Mouse (Mus musculus): ENCODE results near the gene Miga1. TPM values are rescaled to one million over a fixed set of nuclear protein-coding genes. Genes with fewer than 3 reads are reported as not detected.

The Miga1 gene
- total and polyA plus RNA-seq, 3 experiments: 25.3 to 44.7 (median 32.5) TPM

DNA sequence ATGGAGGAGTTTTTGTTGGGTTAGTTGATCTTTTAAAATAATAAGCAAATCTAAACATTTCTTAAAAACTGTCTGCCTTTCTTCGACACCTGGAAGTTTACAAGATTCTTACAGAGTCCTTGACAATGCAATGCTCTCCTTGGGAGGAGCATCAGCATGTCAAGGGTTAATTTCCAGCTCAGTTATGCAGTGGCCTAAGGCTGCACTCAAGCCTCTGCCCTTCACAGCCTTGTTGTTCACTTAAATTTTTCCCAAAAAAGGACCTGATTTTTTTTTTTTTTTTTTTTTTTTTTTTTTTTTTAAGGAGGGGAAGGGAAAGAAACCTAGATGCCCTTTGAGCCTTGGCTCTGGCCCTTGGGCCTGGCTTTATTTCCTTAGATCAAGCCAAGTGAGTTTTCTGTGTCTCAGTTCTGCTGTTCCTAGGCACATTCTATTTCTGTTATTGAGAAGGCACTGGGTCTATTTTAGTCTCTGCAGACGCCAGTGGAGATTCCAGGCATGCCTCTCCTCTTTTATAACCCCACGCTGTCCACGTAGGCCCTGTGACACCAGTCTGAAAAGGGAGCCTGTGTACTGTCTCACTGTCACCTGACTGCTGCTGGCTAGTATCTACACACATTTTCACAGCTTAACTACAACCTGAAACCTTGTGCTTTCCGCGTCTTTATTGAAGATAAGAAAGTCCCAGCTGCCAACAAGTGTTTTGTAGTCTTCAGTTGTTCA lies 36.0 kb downstream of the Miga1 start:
- in situ Hi-C loops (cut with MboI; ENCODE audit: low pct_ligation_motif_present, low pct_unique_long_range_greater_than_20kb, low sequenced_read_pairs): no loop called here
- Histone ChIP-seq H3K9me3 (replicated peaks; ENCODE audit: low read length) (no peaks in the 10 kb centered on the region), H3K4me2 (ENCODE audit: insufficient read depth, low read depth, poor library complexity, severe bottlenecking) (no peak overlapping the region), H3K27ac (ENCODE audit: insufficient read depth, low read depth) (no peak overlapping the region), H3K4me3 (replicated peaks in 1 of 3; ENCODE audit: low read depth in 2 of 3, low read length in 2 of 3, poor library complexity in 1 of 3) (no peak overlapping the region), H3K9ac (ENCODE audit: insufficient read depth, low read depth) (no peak overlapping the region), H3K27me3 (replicated peaks) (no peaks in the 10 kb centered on the region), H3K36me3 (replicated peaks in 1 of 2; ENCODE audit: control insufficient read depth in 1 of 2, insufficient read depth in 1 of 2, low read length in 1 of 2) (peaks cover 48 to 89% of the 10 kb centered on the region in 2 experiments), H3K4me1 (ENCODE audit: control insufficient read depth in 1 of 2, insufficient read depth in 2 of 2) (peaks cover 2 to 21% of the 10 kb centered on the region in 2 experiments; a peak in 1 of 4 replicates), H3K79me2 (replicated peaks; ENCODE audit: control insufficient read depth, extremely low read depth, insufficient read depth, poor library complexity, severe bottlenecking) (no peaks in the 10 kb centered on the region)
- dilution Hi-C loops (cut with MboI; ENCODE audit: extremely low pct_ligation_motif_present, extremely low pct_unique_long_range_greater_than_20kb, low sequenced_read_pairs): no loop called here
- no peak for TF ChIP-seq UBTF (IDR thresholded peaks at IDR 0.05; ENCODE audit: low read depth, low read length)
- no peak for TF ChIP-seq MEF2A (IDR thresholded peaks at IDR 0.05; ENCODE audit: borderline replicate concordance, low read depth, low read length)
- TF ChIP-seq ZNF384 (IDR thresholded peaks at IDR 0.05; ENCODE audit: low read depth, low read length): peak; percentile 69
- no peak for DNase-seq (ENCODE audit: extremely low read depth)

DNA sequence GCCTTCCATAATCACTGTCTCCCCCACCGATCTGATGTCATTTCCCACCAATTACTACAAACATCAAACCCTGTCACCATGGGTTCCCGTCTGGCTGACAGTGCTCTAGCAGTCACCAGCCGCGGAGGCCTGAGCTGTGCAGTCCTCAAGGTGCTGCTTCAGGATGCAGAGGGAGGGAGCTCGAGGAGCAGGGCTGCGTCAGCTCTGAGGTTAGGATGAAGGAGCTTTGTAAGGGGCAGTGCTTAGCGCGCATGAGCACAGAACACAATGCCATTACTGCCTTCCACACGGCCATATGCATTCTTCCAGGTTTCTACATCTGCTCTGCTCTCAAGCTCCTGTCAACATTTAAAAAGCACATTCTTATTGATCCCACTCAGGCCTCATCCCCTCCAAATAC lies 37.2 kb downstream of the Miga1 start:
- H3K27me3 ChIP-seq (replicated peaks): no peaks in the 10 kb centered on the region
- H3K4me1 ChIP-seq (ENCODE audit: control insufficient read depth in 1 of 2, insufficient read depth in 2 of 2): peaks cover 2 to 21% of the 10 kb centered on the region in 2 experiments; a peak in 1 of 4 replicates
- H3K27ac ChIP-seq (ENCODE audit: insufficient read depth, low read depth): no peak overlapping the region
- DNase-seq (ENCODE audit: extremely low read depth): no peak
- no peaks in the 10 kb centered on the region for H3K79me2 ChIP-seq (replicated peaks; ENCODE audit: control insufficient read depth, extremely low read depth, insufficient read depth, poor library complexity, severe bottlenecking)
- H3K36me3 ChIP-seq (replicated peaks in 1 of 2; ENCODE audit: control insufficient read depth in 1 of 2, insufficient read depth in 1 of 2, low read length in 1 of 2): peaks cover 43 to 84% of the 10 kb centered on the region in 2 experiments
- H3K4me2 ChIP-seq (ENCODE audit: insufficient read depth, low read depth, poor library complexity, severe bottlenecking): no peak overlapping the region
- H3K4me3 ChIP-seq (replicated peaks in 1 of 3; ENCODE audit: low read depth in 2 of 3, low read length in 2 of 3, poor library complexity in 1 of 3): no peak overlapping the region
- H3K9ac ChIP-seq (ENCODE audit: insufficient read depth, low read depth): no peak overlapping the region
- no peaks in the 10 kb centered on the region for H3K9me3 ChIP-seq (replicated peaks; ENCODE audit: low read length)
- dilution Hi-C loops (cut with MboI; ENCODE audit: extremely low pct_ligation_motif_present, extremely low pct_unique_long_range_greater_than_20kb, low sequenced_read_pairs): no loop called here
- TF ChIP-seq MAFK (IDR thresholded peaks at IDR 0.05; ENCODE audit: insufficient replicate concordance, low read length) (no peak), KAT2A (IDR thresholded peaks at IDR 0.05; ENCODE audit: insufficient replicate concordance, low read length) (no peak)
- in situ Hi-C loops (cut with MboI; ENCODE audit: low pct_ligation_motif_present, low pct_unique_long_range_greater_than_20kb, low sequenced_read_pairs): no loop called here

DNA sequence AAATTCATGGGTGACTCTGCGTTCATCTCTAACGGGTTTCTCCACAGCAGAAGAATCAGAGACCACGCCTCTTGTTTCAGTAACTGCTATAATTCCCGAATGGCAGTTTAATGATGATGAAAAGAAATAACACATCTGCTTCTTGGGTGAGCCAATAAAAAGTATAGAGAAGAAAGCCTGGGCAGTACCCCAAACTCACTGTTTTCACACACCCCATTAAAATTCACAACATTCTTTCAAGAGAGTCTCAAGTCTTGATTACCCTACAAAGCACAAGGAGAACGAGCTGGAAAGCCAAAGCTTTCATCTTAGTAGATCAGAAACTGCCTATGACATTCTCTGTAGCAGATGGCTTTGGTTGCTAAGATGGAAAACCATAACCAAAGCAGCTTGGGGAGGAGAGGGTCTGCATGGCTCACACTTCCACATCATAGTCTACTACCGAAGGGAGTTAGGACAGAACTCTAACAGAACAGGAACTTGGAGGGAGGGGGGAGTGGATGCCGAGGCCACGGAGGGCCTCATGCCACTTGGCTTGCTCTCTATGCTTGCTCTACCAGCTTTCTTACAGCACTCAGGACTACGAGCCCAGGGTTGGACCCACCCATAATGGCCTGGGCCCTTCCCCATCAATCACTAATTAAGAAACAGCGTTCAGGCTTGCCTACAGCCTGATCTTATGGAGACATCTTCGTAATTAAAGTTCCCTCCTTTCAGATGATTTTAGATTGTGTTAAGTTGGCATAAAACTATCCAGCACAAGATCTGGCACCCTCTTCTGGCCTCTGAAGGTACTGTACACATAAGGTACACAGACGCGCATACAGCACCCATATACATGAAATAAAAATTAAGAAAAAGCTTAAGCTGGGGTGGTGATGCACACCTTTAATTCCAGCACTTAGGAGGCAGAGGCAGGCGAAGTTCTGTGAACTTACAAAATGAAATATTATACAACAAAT lies 39.5 kb downstream of the Miga1 start:
- Histone ChIP-seq H3K9me3 (replicated peaks; ENCODE audit: low read length) (no peaks in the 10 kb centered on the region), H3K27ac (ENCODE audit: insufficient read depth, low read depth) (no peak overlapping the region), H3K27me3 (replicated peaks) (no peaks in the 10 kb centered on the region), H3K4me2 (ENCODE audit: insufficient read depth, low read depth, poor library complexity, severe bottlenecking) (no peak overlapping the region), H3K9ac (ENCODE audit: insufficient read depth, low read depth) (no peak overlapping the region), H3K4me3 (replicated peaks in 1 of 3; ENCODE audit: low read depth in 2 of 3, low read length in 2 of 3, poor library complexity in 1 of 3) (no peak overlapping the region), H3K4me1 (ENCODE audit: control insufficient read depth in 1 of 2, insufficient read depth in 2 of 2) (peaks cover 2 to 9% of the 10 kb centered on the region in 2 experiments; a peak in 1 of 4 replicates), H3K79me2 (replicated peaks; ENCODE audit: control insufficient read depth, extremely low read depth, insufficient read depth, poor library complexity, severe bottlenecking) (no peaks in the 10 kb centered on the region), H3K36me3 (replicated peaks in 1 of 2; ENCODE audit: control insufficient read depth in 1 of 2, insufficient read depth in 1 of 2, low read length in 1 of 2) (peaks cover 46 to 86% of the 10 kb centered on the region in 2 experiments)
- TF ChIP-seq GABPA (IDR thresholded peaks at IDR 0.05; ENCODE audit: insufficient replicate concordance, low read depth, low read length): no peak
- no peak for TF ChIP-seq BHLHE40 (IDR thresholded peaks at IDR 0.05; ENCODE audit: low read depth, low read length)
- TF ChIP-seq MAZ (IDR thresholded peaks at IDR 0.05; ENCODE audit: low read depth, low read length): no peak
- TF ChIP-seq CTCF (conservative IDR thresholded peaks at IDR 0.05 in 1 of 2, IDR thresholded peaks at IDR 0.05 in 1 of 2; ENCODE audit: low read depth in 2 of 2, low read length in 2 of 2): peak in 1 of 2 experiments; percentile 54; a peak in 3 of 4 replicates
- peak; percentile 26 for TF ChIP-seq SMC3 (IDR thresholded peaks at IDR 0.05; ENCODE audit: low read depth, low read length)
- no peak for TF ChIP-seq IRF4 (IDR thresholded peaks at IDR 0.05; ENCODE audit: low read depth, low read length)
- TF ChIP-seq TBP (conservative IDR thresholded peaks at IDR 0.05; ENCODE audit: low read depth, low read length): no peak
- TF ChIP-seq JUND (conservative IDR thresholded peaks at IDR 0.05; ENCODE audit: low read depth, low read length): no peak
- no peak for TF ChIP-seq ZC3H11A (IDR thresholded peaks at IDR 0.05; ENCODE audit: low read depth, low read length)
- dilution Hi-C loops (cut with MboI; ENCODE audit: extremely low pct_ligation_motif_present, extremely low pct_unique_long_range_greater_than_20kb, low sequenced_read_pairs) (no loop called here), in situ Hi-C loops (cut with MboI; ENCODE audit: low pct_ligation_motif_present, low pct_unique_long_range_greater_than_20kb, low sequenced_read_pairs) (no loop called here)
- peak; percentile 24 for DNase-seq (ENCODE audit: extremely low read depth)
